In the genomic region with DNA sequence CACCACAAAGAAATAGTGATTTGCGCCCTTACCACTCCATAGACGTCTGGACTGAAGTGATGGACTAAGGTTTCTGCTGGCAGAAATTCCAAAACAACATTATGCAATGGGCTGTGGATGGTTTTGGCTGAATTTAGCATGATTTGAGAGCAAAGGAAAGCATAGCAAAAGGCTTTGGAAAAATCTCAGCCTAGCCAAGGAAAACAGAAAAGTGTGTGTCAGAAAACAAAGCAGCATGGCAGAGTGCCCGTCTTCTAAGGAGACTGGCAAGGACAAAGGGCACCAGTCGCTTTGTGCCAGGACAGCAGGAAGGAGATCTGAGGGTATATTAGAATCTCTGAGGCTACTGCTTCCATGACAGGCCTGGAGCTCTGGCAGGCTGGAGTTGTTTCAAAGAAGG, we compare ENCODE assay signal across 12 mouse cellular contexts. TPM values are rescaled to one million over a fixed set of nuclear protein-coding genes. Genes with fewer than 3 reads are reported as not detected.
DNase-seq lines count a peak whose midpoint lies in the region; TF ChIP-seq lines count a peak whose summit lies in the region.
"Had no signal": no experiment of that assay in that cellular context is flagged by ENCODE, and none has a peak within 500 bp of the region (broad histone marks: within the 10 kb centered on the region; RNA-seq: fewer than 3 reads in every experiment).

No protein-coding gene starts in this region.

- H3K4me3 ChIP-seq in gastrocnemius, adult 2 months, result no peak overlapping the region
- H3K4me3 ChIP-seq: embryonic facial prominence, embryonic 12.5 days; stomach, embryonic 15.5 days had no signal

- TF ChIP-seq CTCF in gastrocnemius, adult 2 months (IDR thresholded peaks at IDR 0.05), result no peak

- H3K27ac ChIP-seq in gastrocnemius, adult 2 months, result no peak overlapping the region
- H3K27ac ChIP-seq: embryonic facial prominence, embryonic 12.5 days; stomach, embryonic 15.5 days had no signal

- DNase-seq in gastrocnemius, adult 2 months, result peak; percentile 18
- no peak for DNase-seq in gastrocnemius, postnatal 14 days
- DNase-seq in NIH3T3 (ENCODE audit: low read depth), result peak; percentile 85
- peak; percentile 11 to 60 for DNase-seq in frontal cortex, adult 2 months (ENCODE audit: extremely low spot score in 1 of 2, low spot score in 1 of 2)
- peak; percentile 34 to 76 for DNase-seq in layer of hippocampus, postnatal 14 days (ENCODE audit: low spot score in 2 of 2)
- DNase-seq in spleen, postnatal 10 days (ENCODE audit: low spot score in 2 of 2), result no peak
- no peak for DNase-seq in gastrocnemius, postnatal 25 days
- DNase-seq in thymus, postnatal 25 days, result no peak

- intact Hi-C loops in gastrocnemius, adult 2 months (cut with DNase I), result no loop called here
- intact Hi-C loops in gastrocnemius, postnatal 14 days (cut with DNase I; ENCODE audit: low total_unique reads), result no loop called here

RNA-seq across cellular contexts. Expression of a gene that starts 17.9 kb away (rescaled TPM):
- not detected for total RNA-seq in gastrocnemius, adult 2 months (2021)
- not detected for total RNA-seq in gastrocnemius, postnatal 14 days (2021)
- polyA plus RNA-seq in frontal cortex, adult 2 months (2012; rRNA removed), result not detected in 2 replicates
- total RNA-seq in layer of hippocampus, postnatal 14 days (2021), result not detected
- total RNA-seq in gastrocnemius, postnatal 25 days (2021), result not detected
- polyA plus RNA-seq: embryonic facial prominence, embryonic 12.5 days; G1E; lung, embryonic 16.5 days; stomach, embryonic 15.5 days had no signal

RNA-seq across cellular contexts. Expression of a gene that starts 43.6 kb away (rescaled TPM):
- not detected for total RNA-seq in gastrocnemius, adult 2 months (2021)
- not detected for total RNA-seq in gastrocnemius, postnatal 14 days (2021)
- polyA plus RNA-seq in frontal cortex, adult 2 months (2012; rRNA removed), result 0.13 TPM in 1 of 2 replicates, not detected in the other
- total RNA-seq in layer of hippocampus, postnatal 14 days (2021), result not detected
- not detected for total RNA-seq in gastrocnemius, postnatal 25 days (2021)
- total RNA-seq: G1E had no signal
- polyA plus RNA-seq: embryonic facial prominence, embryonic 12.5 days; G1E; lung, embryonic 16.5 days had no signal

Comparison
In these comparisons a context has a peak if more than half of its experiments do, and no peak if none do; other contexts are left out.
1. DNase-seq: peak in gastrocnemius, adult 2 months (single experiment), NIH3T3 (single experiment), frontal cortex, adult 2 months (2 of 2) and layer of hippocampus, postnatal 14 days (2 of 2); none in gastrocnemius, postnatal 14 days (single experiment), spleen, postnatal 10 days (0 of 2), gastrocnemius, postnatal 25 days (single experiment) and thymus, postnatal 25 days (single experiment).